Mouse (Mus musculus) small intestine, adult 2 months (tissue): Measurements from ENCODE around the gene S100a3.

Experiments
- CTCF ChIP-seq: fragments of 200-500 bp; IDR thresholded peaks from 2 replicates; pipeline ENCODE4 v1.5.1; 2012; ENCODE audit warnings: low read depth, mild to moderate bottlenecking, control low read depth, inconsistent platforms, low read length, moderate library complexity, mixed read lengths; ENCODE audit not compliant: insufficient replicate concordance, insufficient read length; ENCODE audit errors: extremely low read depth
- POLR2A ChIP-seq: fragments of 200-500 bp; IDR thresholded peaks from 2 replicates; pipeline ENCODE4 v1.6.1; 2012; ENCODE audit warnings: low read depth, mild to moderate bottlenecking, control low read depth, inconsistent platforms, low read length, moderate library complexity

GRCm38 (mm10) chr3:90582556-90582955 lies 22.2 kb downstream of the S100a3 start:
- no peak for TF ChIP-seq CTCF
- no peak for TF ChIP-seq POLR2A
